Mouse (Mus musculus): ENCODE data around the gene Pla2g4a.

Pla2g4a gene

GRCm38 (mm10) chr1:149841845-149842244 lies 119.2 kb downstream of the Pla2g4a start:
- no peak for DNase-seq

DNA sequence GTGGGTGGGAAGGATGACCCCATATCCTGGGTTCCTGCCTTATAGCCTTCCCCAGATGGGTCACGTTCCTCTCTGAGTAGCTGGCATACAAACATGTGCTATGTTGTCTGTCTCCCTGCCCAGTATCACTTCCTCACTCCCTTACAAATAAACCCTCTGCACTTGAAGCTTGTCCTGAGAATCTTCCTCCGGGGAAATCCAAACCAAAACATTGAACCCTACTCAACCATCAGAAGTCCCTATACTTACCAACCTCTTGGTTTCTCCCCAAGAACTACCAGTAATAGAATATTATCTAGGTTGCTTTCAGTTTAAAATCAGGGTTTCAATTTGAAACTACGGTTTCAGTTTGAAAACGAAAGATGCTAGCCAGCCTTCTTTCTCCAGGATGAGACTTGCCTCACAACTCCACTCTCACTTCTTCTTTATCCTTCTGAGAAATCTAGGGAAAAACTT lies 120.1 kb downstream of the Pla2g4a start:
- DNase-seq = no peak

- no peak for DNase-seq
Measured at GRCm38 (mm10) chr1:149840312-149840930, 120.7 kb downstream of the Pla2g4a start.

DNA sequence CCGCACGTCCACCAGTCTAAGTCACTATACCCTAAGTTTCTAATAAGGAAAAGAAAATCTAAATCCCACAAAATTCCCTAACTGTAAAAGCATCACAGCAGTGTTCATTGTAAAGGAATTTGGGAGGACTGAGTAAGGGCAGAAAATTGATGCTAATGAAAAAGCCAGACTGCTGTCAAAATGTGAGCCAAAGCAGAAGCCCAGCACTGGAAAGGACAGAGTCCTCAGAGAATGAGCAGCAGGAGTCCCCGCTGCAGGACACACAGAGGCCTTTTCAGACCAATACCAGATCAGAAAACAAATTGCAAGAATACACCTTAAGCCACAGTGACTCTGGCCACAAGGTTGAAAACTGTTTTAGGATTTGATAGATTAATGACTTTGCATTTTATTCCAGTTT lies 124.6 kb downstream of the Pla2g4a start:
- no peak for DNase-seq

DNA sequence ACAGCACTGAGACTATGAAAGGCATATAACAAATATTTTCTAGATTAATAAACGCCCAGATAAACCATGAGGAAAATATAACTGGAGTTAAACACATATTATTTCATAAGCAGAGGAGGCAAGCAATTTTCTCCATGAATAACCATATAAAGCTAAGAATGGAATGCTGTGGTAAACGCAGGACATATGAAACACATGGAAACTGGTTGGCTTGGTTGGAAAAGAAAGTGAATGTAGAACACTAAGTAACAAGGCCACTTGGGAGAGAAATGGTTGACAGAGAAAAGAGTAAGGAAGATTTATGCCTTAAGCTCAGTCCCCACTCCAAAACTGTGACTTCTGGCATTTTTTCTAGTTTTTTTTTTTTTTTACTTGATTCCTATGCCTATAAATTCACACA lies 127.2 kb downstream of the Pla2g4a start:
- DNase-seq = no peak

DNA sequence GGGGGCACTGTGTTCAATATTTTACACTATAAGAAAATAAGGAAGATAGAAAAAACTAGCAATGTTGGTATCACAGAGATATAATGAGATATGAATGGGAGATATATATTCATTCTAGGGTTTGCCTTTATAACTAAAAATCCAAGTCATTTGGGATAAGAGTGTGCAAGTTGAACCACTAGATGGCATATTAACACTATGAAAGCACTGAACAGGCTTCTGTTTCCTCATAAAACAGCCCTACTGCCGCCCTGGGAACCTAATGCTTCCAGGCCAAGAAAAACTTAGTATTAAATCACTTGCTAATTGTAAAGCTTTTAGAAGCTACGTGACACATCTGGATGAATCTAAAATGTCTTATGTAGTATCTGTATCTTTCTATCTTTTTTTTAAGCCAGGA lies 128.1 kb downstream of the Pla2g4a start:
- peak; percentile 3 for DNase-seq

DNA sequence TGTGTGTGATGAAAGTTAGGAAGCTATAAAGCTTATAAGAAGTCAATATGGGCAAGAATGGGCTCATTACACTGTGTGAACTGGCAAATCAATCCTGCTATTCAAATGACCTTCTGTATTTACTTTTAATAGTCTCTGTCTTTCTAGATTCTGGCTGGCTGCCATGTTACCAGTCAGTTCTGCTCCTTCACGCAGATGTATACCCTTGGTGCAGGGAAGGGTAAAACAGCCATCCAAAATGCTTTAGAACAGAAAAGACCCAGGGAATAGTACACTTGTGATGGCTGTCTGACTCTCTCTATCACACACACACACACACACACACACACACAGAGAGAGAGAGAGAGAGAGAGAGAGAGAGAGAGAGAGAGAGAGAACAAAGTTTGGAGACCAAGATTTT lies 128.6 kb downstream of the Pla2g4a start:
- DNase-seq = no peak

DNA sequence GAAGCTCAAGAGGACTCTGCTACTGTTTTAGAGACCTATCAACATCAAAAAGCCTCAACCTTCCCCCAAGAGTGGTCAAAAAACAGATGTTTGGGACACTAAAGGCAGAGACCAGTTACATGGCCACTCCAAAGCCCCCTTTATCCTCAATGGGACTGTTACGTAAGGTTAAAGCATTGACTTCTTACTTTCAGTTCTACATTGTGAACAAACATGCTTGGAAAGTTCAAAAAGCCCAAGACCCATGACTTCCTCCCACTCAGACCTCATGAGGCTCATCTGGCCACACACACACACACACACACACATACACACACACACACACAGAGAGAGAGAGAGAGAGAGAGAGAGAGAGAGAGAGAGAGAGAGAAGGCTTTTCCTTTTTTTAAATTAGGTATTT lies 130.0 kb downstream of the Pla2g4a start:
- DNase-seq = no peak

DNA sequence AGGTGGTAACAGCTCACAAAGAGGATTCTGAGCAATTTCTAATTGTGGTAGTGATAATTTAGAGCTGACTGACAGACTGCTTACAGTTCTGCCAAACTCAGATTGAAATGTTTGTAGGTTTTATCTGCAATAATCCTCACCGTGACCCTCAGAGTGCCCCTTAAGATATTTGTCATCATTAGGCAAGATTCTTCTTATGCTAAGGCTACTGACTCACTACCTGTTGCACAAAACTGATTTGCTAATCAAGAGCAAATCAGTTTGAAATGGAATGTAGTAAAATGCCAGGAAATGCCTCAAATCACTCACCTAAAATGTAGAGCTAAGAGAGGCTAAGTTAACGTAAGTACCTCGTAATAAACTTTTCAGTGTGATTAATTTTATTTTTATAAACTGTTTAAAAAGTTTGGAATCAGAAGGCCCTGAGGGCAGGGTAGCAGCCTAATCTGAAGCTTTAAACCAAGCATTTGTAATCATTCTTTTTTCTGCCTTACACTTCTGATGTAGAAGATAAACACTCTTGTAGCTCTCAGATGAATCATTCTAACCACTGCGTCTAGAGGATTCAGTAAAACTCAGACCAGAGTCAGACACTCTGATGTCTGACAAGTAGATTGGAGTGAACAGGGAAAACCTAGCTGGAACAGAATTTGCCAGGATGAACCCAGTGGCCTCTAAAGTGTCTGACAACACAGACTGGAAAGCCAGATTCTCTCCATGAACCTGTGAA lies 147.3 kb downstream of the Pla2g4a start:
- DNase-seq = no peak

DNA sequence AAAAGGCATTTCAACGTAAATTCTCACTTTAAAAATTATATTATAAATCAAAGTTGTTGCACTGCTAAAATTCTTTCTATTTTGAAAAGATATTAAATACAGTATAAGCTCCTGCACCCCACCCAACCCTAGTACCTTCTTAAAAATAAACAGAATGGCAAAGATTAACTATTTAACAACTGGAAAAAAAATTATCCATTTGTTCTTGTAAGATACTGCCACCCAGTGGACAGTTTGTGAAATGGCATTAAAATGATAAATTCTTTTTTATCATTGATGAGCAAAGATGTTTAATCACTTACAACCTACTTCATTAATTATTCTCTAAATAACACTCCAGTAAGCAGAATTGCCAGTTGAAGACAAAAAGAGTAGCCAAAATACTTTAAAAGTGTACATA lies 151.6 kb downstream of the Pla2g4a start:
- DNase-seq = no peak

Measured in kidney, adult 18-20 months (tissue).